Mouse (Mus musculus) forebrain, postnatal 0 days (tissue): Measurements from ENCODE around the gene Mcat. TPM values are rescaled to one million over a fixed set of nuclear protein-coding genes. Genes with fewer than 3 reads are reported as not detected.

Source experiments
- ATAC-seq: fragments of 200-750 bp; cut with Nextera tagmentation; 2 replicates; pipeline ENCODE4 v1.8.0; 2017; ENCODE audit warnings: mild to moderate bottlenecking, moderate library complexity
- DNase-seq: peaks from one replicate; pipeline ENCODE4 v3.0.0-alpha.2; 2015
- H3K27ac ChIP-seq: fragments of 300-500 bp; sonication (generic); 2 replicates; pipeline ENCODE4 v1.5.1; 2014; ENCODE audit warnings: low read depth, mild to moderate bottlenecking, antibody characterized with exemption, low read length, moderate library complexity, mixed read lengths
- H3K27me3 ChIP-seq: fragments of 300-500 bp; sonication (generic); 2 replicates; pipeline ENCODE4 v1.6.1; 2014; ENCODE audit warnings: mild to moderate bottlenecking, low read length, mixed read lengths; ENCODE audit not compliant: insufficient read depth
- H3K36me3 ChIP-seq: fragments of 300-500 bp; sonication (generic); 2 replicates; pipeline ENCODE4 v1.6.1; 2014; ENCODE audit warnings: mild to moderate bottlenecking, moderate library complexity; ENCODE audit not compliant: insufficient read depth
- H3K4me1 ChIP-seq: fragments of 300-500 bp; sonication (generic); 2 replicates; pipeline ENCODE4 v1.6.1; 2014; ENCODE audit warnings: antibody characterized with exemption; ENCODE audit not compliant: insufficient read depth
- H3K4me2 ChIP-seq: fragments of 300-500 bp; sonication (generic); 2 replicates; pipeline ENCODE4 v1.6.1; 2014; ENCODE audit warnings: low read depth, mild to moderate bottlenecking, moderate library complexity
- H3K4me3 ChIP-seq: fragments of 300-500 bp; sonication (generic); 2 replicates; pipeline ENCODE4 v1.5.1; 2014; ENCODE audit warnings: low read depth, low read length, mixed read lengths
- H3K9ac ChIP-seq: fragments of 300-500 bp; sonication (generic); 2 replicates; pipeline ENCODE4 v1.6.1; 2014; ENCODE audit warnings: mild to moderate bottlenecking
- H3K9me3 ChIP-seq: fragments of 300-500 bp; sonication (generic); 2 replicates; pipeline ENCODE4 v1.6.1; 2016; ENCODE audit warnings: low read length
- CTCF ChIP-seq: sonication (generic); IDR thresholded peaks from 2 replicates; pipeline ENCODE4 v1.5.1; 2016; ENCODE audit warnings: antibody characterized with exemption, control low read depth, low read depth
- WGBS: fragments of 180-500 bp; shearing (Covaris S2); extraction: QIAGEN DNeasy Blood & Tissue Kit; methylation state at CpG from one replicate; pipeline ENCODE4 v1.1.7; 2014; 5-methylcytosine and 5-hydroxymethylcytosine counted together
- polyA plus RNA-seq: library from polyadenylated mRNA; unstranded; fragments of >200 nt; fragmentation: Nextera tagmentation; extraction: Ambion mirVana; gene quantifications from 2 replicates; pipeline ENCODE4 v1.2.1, GENCODE M21; 2015
- total RNA-seq: library from RNA; depleted of rRNA; stranded (reverse); fragments of >200 nt; gene quantifications from 2 replicates; pipeline ENCODE4 v1.2.3, GENCODE M21; 2014

Gene Mcat
- total and polyA plus RNA-seq, 2 experiments from 2014 or later: 40.9 to 50.3 TPM

DNA sequence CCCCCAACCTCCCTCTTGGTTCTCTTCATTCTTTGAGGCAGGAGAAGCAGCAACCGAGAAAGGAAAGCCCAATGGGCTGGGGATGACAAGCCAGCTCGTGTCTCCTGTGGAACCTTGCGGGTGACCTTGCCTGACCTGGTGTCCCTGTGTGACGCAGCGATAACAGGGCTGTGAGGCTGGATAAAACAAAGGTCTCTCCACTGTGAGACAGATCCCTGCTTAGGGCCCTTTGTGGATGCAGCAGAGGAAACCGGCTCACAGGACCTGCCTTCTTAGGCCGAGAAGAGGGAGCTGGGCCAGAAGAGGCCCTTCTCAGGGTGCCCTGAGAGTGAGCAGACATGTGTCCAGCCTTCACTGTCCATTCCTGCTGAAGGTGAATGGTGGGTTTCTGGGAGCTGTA, 40.4 kb downstream of the Mcat start:
- H3K4me1 ChIP-seq: peaks cover 4% of the 10 kb centered on the region; the same call in 1 of the 2 replicates
- DNase-seq: no peak

GRCm38 (mm10) chr15:83520861-83521382, 42.7 kb downstream of the Mcat start:
- DNase-seq (no peak), ATAC-seq (no peak)
- Histone ChIP-seq H3K27ac (no peak overlapping the region), H3K36me3 (no peaks in the 10 kb centered on the region), H3K4me1 (no peaks in the 10 kb centered on the region), H3K4me2 (no peak overlapping the region), H3K9me3 (no peaks in the 10 kb centered on the region), H3K4me3 (no peak overlapping the region), H3K9ac (no peak overlapping the region), H3K27me3 (peaks cover 10% of the 10 kb centered on the region)
- no peak for TF ChIP-seq CTCF
- 84% methylated on average over 6 of the region's 6 CpGs for WGBS

More for the DNA sequence above, 40.4 kb downstream of the Mcat start:
- H3K4me2 ChIP-seq: no peak overlapping the region
- 26% methylated on average over 7 of the region's 7 CpGs for WGBS
- no peaks in the 10 kb centered on the region for H3K36me3 ChIP-seq
- H3K27ac ChIP-seq: no peak overlapping the region
- H3K4me3 ChIP-seq: no peak overlapping the region
- no peak overlapping the region for H3K9ac ChIP-seq
- peaks cover 32% of the 10 kb centered on the region for H3K27me3 ChIP-seq
- ATAC-seq: no peak
- no peak for TF ChIP-seq CTCF
- no peaks in the 10 kb centered on the region for H3K9me3 ChIP-seq

DNA sequence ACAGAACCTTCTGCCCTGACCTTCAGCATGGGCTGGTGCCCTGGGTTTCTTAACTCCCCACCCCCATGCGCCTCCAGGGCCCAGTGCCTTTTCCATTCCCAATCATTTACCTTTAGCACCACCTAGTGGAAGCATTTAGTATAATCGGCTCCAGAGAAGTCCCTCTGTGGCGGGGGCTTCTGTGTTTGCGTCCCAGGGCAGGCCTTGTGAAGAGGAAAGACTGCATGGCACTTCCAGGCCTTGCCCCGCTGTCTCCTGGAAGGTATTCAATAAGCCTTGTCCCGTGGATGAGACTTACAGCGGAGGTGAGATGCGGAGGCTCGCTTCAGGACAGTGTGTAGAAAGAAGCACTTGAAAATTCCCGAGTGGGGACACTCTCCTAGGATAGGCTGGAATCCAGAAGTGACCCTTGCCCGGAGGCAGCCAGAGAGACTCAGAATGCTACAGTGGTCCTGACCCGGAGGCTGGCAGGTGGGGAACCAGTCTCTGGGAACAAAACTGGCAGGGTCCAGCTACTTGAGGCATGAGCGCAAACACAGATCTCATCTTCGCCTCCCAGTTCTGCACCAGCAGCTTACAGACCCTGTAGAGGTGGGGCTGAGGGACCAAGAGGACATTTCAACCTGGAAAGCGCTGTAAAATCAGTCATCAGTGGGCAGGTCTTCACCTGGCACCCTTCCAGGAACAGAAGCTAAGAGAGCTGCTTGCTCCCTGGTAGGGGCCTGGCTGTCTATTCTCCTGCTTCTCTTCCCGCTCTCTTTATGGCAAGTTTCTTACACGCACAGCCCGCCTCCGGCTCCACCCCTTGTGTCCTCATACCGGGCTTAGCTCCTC, 45.2 kb downstream of the Mcat start:
- whole genome bisulfite sequencing: 29% methylated on average over 20 of the region's 20 CpGs
- no peak overlapping the region for H3K4me3 ChIP-seq
- H3K4me1 ChIP-seq: no peaks in the 10 kb centered on the region
- no peaks in the 10 kb centered on the region for H3K27me3 ChIP-seq
- no peaks in the 10 kb centered on the region for H3K36me3 ChIP-seq
- H3K9ac ChIP-seq: no peak overlapping the region
- no peaks in the 10 kb centered on the region for H3K9me3 ChIP-seq
- TF ChIP-seq CTCF: peak; percentile 90
- ATAC-seq (peak; percentile 71), DNase-seq (peak; percentile 85)
- H3K27ac ChIP-seq: no peak overlapping the region
- no peak overlapping the region for H3K4me2 ChIP-seq

GRCm38 (mm10) chr15:83515018-83515417, 48.6 kb downstream of the Mcat start:
- ATAC-seq (no peak), DNase-seq (peak; percentile 41)
- 46% methylated on average over 5 of the region's 5 CpGs for WGBS
- TF ChIP-seq CTCF: no peak
- Histone ChIP-seq H3K27ac (no peak overlapping the region), H3K4me2 (no peak overlapping the region), H3K4me1 (no peaks in the 10 kb centered on the region), H3K36me3 (no peaks in the 10 kb centered on the region), H3K4me3 (no peak overlapping the region), H3K9ac (no peak overlapping the region), H3K27me3 (no peaks in the 10 kb centered on the region), H3K9me3 (no peaks in the 10 kb centered on the region)

GRCm38 (mm10) chr15:83512489-83513281, 50.9 kb downstream of the Mcat start:
- WGBS: 78% methylated on average over 13 of the region's 13 CpGs
- no peak for TF ChIP-seq CTCF
- H3K4me1 ChIP-seq: peaks cover 4% of the 10 kb centered on the region; the same call in 1 of the 2 replicates

DNA sequence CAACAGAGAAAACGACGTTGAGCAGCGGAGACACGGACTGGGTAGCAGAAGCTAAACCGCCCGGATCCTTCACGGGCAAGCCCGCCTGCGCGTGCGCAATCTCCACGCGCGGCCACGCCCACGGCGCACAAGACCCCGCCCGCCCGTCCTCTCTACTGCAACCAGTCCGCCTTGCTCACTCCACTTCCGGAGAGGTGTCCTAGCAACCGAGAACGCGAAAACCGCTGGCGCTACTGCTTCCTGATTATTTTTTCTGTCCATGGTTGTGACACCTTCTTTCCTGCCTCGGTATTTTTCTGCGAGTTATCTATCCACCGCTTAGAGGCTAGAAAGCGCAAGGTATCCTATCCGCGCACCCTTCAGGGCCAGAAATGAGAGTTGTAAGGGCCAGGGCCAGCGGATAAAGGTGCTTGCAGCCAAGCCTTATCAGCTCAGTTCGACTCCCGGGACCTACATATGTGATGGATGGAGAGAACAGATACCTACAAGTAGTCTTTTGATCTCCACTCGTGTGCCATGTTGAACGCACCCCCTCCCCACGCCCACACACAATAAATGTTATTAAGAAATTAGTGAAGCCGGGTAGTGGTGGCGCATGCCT, 52.7 kb downstream of the Mcat start, which contains the start of gene Ttll1:
Ttll1 (minus strand) TSS at position 89 of the 601 bp plus-strand sequence.
- no peaks in the 10 kb centered on the region for H3K9me3 ChIP-seq
- peak; percentile 98 for ATAC-seq
- WGBS: 13% methylated on average over 41 of the region's 41 CpGs

More at GRCm38 (mm10) chr15:83512489-83513281, 50.9 kb downstream of the Mcat start:
- Histone ChIP-seq H3K9me3 (no peaks in the 10 kb centered on the region), H3K36me3 (no peaks in the 10 kb centered on the region), H3K27me3 (no peaks in the 10 kb centered on the region), H3K9ac (no peak overlapping the region), H3K4me2 (no peak overlapping the region), H3K27ac (no peak overlapping the region), H3K4me3 (no peak overlapping the region)
- DNase-seq (no peak), ATAC-seq (no peak)

More for the DNA sequence above, 52.7 kb downstream of the Mcat start, which contains the start of gene Ttll1:
- H3K27me3 ChIP-seq: no peaks in the 10 kb centered on the region
- peak within 1 kb of the TSS; percentile 63 for H3K4me2 ChIP-seq
- H3K4me3 ChIP-seq: peak within 1 kb of the TSS; percentile 58
- H3K9ac ChIP-seq: peak within 1 kb of the TSS; percentile 86
- peak within 1 kb of the TSS; percentile 94 for H3K27ac ChIP-seq
- peak; percentile 97 for DNase-seq
- no peak for TF ChIP-seq CTCF
- peaks cover 4% of the 10 kb centered on the region; the same call in 1 of the 2 replicates for H3K4me1 ChIP-seq
- H3K36me3 ChIP-seq: no peaks in the 10 kb centered on the region
